Mouse (Mus musculus) layer of hippocampus, postnatal 25 days (tissue): ENCODE results near the gene H6pd. TPM values are rescaled to one million over a fixed set of nuclear protein-coding genes. Genes with fewer than 3 reads are reported as not detected.
A peak's percentile ranks its signal among the peaks of the same experiment; 100 is the strongest.

ENCODE experiments used
- DNase-seq, 2 experiments: peaks; one replicate each; pipeline ENCODE4 v3.0.0; 2022; ENCODE audit warnings: mixed read lengths in 2 of 2, low spot score in 1 of 2; ENCODE audit errors: extremely low spot score in 1 of 2
- total RNA-seq, 2 experiments: library from RNA; stranded (reverse); gene quantifications; 2 replicates each; pipeline ENCODE4 v1.2.3; 2021

Gene H6pd
- total RNA-seq, 2 experiments from 2014 or later, result 8.8 to 9.1 TPM

GRCm38 (mm10) chr4:150029885-150030284 lies 21.1 kb upstream of the H6pd start:
- DNase-seq, result no peak

- no peak for DNase-seq
Measured at GRCm38 (mm10) chr4:150023518-150023917, 14.7 kb upstream of the H6pd start.

GRCm38 (mm10) chr4:150019741-150020380 lies 11.0 kb upstream of the H6pd start:
- no peak for DNase-seq

- DNase-seq, result no peak
Measured at GRCm38 (mm10) chr4:150015436-150015835, 6.6 kb upstream of the H6pd start.

GRCm38 (mm10) chr4:150014378-150015091 lies 5.7 kb upstream of the H6pd start:
- no peak for DNase-seq

GRCm38 (mm10) chr4:150013805-150014204 lies 5.0 kb upstream of the H6pd start:
- DNase-seq, result no peak

- no peak for DNase-seq
Measured at GRCm38 (mm10) chr4:150013186-150013690, 4.4 kb upstream of the H6pd start.

- DNase-seq, result no peak
Measured at GRCm38 (mm10) chr4:150012322-150012723, 3.5 kb upstream of the H6pd start.

- DNase-seq, result no peak
Measured at GRCm38 (mm10) chr4:150011564-150012321, 2.9 kb upstream of the H6pd start.

- DNase-seq, result no peak
Measured at GRCm38 (mm10) chr4:150010054-150010730, 1.4 kb upstream of the H6pd start.

GRCm38 (mm10) chr4:150009587-150009930 lies 736 bp upstream of the H6pd start:
- no peak for DNase-seq

- DNase-seq, result peak; percentile 32 to 49
Measured at GRCm38 (mm10) chr4:150008325-150008852, 434 bp downstream of the H6pd start.

GRCm38 (mm10) chr4:150007444-150007843 lies 1.4 kb downstream of the H6pd start:
- no peak for DNase-seq

- DNase-seq, result no peak
Measured at GRCm38 (mm10) chr4:150006991-150007390, 1.8 kb downstream of the H6pd start.

- no peak for DNase-seq
Measured at GRCm38 (mm10) chr4:150006122-150006854, 2.5 kb downstream of the H6pd start.

GRCm38 (mm10) chr4:150005231-150005630 lies 3.6 kb downstream of the H6pd start:
- DNase-seq, result no peak

GRCm38 (mm10) chr4:150003641-150004040 lies 5.2 kb downstream of the H6pd start:
- DNase-seq, result no peak

- no peak for DNase-seq
Measured at GRCm38 (mm10) chr4:150003021-150003580, 5.7 kb downstream of the H6pd start.

- no peak for DNase-seq
Measured at GRCm38 (mm10) chr4:150002021-150002528, 6.7 kb downstream of the H6pd start.
